Mouse (Mus musculus) CD4-positive helper T cell, adult 2 months (primary cell): ENCODE data around the gene Fbxl2.

Experiments used
- DNase-seq: peaks from one replicate; pipeline ENCODE4 v3.0.0-alpha.2; 2012; ENCODE audit warnings: low read depth, missing footprints, low spot score

The Fbxl2 gene

GRCm38 (mm10) chr9:113974945-113975344 lies 71.0 kb downstream of the Fbxl2 start:
- no peak for DNase-seq

DNA sequence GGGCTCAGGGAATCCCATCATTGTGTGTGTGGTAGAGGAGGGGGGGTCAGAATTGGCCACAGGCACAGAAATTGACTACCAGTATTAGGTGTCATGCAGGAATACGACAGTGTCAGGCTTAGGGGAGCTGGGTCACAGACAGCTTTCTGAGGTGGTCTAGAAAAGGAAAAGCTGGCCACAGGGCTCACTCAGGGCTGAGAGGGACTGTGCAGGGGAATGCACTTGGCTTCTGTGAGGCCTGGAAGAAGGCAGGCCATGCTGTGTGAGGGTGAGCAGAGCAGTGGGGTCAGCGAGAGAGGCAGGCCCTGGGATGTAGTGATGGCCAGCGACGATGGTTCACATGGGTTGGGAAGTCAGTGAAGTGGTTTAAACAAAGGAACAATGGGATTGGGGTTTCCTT lies 72.1 kb downstream of the Fbxl2 start:
- no peak for DNase-seq

DNA sequence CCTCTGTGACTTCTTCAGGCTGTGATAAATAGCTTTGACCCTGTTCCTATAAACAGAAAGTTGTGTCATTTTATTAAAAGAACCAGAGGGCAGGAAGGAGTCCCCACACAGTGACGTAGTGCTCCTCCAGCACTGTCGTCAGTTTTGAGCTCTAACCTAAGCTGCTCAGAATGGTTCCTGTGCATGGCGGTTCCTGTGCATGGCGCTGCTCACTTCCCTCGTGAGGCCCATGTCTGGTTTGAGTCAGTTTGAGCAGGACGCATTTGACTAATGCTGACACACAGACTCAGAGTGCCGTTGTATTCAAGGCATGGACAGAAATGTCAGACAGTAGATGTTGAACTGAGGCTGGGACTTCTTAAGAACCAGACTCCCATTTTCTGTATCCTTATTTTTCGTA lies 74.4 kb downstream of the Fbxl2 start:
- no peak for DNase-seq

DNA sequence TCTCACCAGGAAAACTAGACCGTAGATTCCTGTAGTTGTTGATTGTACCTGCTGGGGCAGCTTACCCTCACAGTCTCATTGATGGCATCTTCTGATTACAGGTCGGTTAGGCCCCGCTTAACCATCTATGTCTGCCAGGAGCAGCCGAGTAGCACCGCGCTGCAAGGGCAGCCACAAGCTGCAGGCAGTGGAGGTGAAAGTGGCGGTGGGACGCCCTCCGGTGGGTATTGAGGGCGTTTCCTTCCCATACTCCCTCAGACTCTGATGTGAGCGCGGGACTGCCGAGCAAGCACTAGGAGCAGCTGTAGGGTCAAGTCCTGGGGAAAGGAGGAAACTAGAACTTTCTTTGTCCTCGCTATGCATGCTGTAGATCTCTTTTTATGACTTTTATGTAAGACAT lies 76.0 kb downstream of the Fbxl2 start:
- DNase-seq, result no peak

DNA sequence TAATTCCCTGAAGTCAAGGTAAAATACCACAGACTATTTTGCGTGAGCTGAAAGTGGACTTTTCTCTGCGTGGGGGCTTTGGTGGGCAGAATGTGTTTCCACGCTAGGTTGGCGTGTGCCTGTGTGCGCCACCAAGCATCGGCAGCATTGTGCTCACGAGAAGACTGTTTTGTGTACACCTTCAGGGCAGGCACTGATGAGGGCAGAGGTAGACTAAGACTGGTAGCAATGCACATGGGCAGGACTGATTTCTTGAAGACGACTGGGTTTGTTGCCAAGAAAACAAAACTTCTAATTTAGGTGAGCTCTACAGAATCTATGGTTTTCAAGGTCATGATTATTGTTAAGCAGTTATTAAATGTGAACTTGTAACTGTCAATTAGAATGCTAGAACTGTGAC lies 76.6 kb downstream of the Fbxl2 start:
- DNase-seq, result no peak

GRCm38 (mm10) chr9:113968967-113969366 lies 77.0 kb downstream of the Fbxl2 start:
- DNase-seq, result no peak

GRCm38 (mm10) chr9:113966838-113967237 lies 79.2 kb downstream of the Fbxl2 start:
- no peak for DNase-seq

DNA sequence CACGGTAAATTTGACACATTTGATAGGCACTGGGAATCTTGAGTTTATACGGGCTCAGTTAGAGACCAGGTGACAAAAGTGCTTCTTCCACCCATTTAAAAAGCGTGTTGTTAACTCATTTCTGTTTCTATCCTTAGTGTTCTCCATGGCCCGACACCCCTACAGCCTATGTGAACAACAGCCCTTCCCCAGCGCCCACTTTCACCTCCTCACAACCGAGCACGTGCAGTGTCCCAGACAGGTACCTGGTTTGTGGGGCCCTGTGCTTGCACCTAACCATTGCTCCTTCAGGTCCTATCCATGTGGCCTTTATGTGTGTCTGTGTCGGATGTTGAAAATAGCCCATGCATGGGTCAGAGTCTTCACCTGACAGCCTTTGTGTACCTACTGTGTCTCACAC lies 81.6 kb downstream of the Fbxl2 start:
- DNase-seq, result no peak

DNA sequence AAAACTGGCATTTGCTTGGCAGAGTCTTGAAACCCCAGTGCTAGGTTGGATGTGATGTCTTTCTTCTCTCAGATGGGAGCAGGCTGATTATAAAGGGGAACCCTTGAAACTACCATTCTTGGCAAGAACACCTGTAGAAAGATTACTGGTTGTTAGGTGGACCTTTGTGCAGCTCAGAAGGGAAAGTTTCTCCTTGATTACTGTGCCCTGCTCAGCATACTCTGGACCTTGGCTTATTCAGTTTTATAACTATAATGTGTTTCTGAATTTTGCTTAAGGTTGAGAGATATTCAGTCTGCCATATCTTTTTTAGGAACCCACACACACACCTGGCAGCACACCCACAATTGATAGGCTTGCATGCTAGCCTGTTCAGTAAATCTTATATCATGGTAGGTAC lies 82.3 kb downstream of the Fbxl2 start:
- no peak for DNase-seq

- no peak for DNase-seq
These were observed 88.2 kb downstream of the Fbxl2 start for GRCm38 (mm10) chr9:113957777-113958176.

GRCm38 (mm10) chr9:113947216-113947615 lies 98.8 kb downstream of the Fbxl2 start:
- DNase-seq, result no peak

- no peak for DNase-seq
These were observed 102.6 kb downstream of the Fbxl2 start for GRCm38 (mm10) chr9:113943372-113943771.

GRCm38 (mm10) chr9:113941103-113941805 lies 104.7 kb downstream of the Fbxl2 start:
- DNase-seq, result no peak

DNA sequence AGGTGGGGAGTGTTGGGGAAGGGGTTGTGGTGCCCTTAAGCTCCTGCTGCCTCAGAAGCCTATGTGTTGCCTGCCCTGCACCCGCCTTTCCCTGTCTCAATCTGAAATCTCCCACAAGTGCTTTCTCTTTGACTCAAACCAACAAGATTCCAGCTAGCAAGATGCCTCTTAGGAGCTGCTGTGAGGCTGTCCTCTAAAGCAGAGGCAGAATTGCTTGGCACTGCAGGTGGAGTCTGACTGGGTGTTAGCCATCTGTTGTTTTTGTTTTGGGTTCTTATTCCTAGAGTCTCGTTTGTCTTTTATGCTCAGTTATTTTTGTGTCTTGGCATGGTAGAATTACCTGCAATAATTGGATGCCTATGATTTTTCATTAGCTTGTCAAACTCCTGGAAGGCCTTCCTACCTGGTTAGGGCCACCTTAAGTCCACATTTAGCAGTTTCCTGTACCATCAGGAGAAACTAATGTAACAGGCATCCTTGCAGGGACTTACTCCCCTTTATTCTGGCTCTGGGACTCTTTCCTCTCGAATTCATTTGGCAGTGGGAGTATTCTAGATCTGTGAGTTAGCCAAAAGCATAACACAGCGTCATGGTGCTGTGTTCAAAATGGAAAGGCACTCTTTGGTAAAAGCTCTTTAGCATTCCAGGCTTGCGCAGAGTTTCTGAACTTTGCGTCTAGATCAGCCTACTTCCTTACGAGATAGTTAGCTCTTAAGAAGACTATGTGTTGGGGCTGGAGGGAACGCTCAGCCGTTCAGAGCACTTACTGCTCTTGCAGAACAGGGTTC lies 106.7 kb downstream of the Fbxl2 start:
- DNase-seq, result no peak

GRCm38 (mm10) chr9:113935638-113936037 lies 110.4 kb downstream of the Fbxl2 start:
- DNase-seq, result no peak

DNA sequence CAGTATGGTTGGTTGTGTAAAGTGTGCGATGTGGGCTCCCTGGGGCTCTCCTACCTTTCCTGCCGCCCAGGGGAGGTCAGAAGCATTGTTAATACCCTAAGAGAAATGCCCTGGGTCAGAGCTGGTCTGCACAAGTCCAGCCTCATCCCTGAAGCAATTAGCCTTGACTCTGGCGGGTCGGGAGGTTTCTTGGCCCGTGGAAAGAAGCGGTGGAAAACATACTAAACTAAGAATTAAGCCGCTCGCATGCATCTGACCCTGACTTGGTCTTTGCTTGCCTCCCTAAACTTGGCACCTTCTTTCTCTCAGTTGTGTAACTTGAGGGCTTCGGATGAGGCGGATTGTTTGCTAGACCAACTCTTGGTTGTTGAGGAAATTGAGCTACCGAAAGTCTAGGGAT lies 113.5 kb downstream of the Fbxl2 start:
- no peak for DNase-seq

- DNase-seq, result no peak
These were observed 113.9 kb downstream of the Fbxl2 start for GRCm38 (mm10) chr9:113932100-113932470.

DNA sequence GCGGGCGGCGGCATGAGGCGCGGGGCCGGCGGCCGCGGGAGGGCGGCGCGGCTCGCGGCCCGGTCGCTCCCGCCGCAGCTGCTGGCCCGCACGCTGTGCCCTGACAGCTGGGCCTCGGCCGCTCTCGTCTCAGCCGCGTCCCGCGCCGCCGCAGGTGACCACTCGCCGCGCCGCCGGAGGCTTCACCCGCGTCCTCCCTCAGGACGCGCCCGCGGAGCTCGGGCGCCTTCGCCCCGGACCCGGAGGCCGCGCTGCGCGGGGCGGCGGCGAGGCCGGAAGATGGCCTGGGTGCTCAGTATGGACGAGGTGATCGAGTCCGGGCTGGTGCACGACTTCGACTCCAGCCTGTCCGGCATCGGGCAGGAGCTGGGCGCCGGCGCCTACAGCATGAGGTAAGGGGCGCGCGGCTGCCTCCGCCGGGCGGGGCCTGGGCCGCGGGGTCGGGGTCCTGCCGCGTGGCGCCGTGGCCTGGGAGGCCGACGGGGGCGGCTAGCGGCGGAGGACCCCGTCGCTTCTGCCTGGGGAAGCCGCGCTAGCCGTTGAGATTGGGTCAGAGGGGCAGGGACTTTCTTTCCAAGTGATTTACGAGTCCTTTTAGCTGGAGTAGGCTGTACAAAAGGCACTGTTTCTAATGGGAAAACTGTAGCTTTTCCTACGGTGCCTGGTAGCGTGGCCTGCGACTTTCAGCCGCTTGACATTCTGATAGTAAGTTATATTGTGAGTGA lies 114.5 kb downstream of the Fbxl2 start:
- DNase-seq, result peak; percentile 53

GRCm38 (mm10) chr9:113930534-113931374 lies 115.2 kb downstream of the Fbxl2 start, which contains the start of gene Ubp1:
TSS of gene Ubp1 (plus strand) at chr9:113930934.
- DNase-seq, result peak; percentile 98

GRCm38 (mm10) chr9:113929676-113930075 lies 116.3 kb downstream of the Fbxl2 start:
- no peak for DNase-seq

DNA sequence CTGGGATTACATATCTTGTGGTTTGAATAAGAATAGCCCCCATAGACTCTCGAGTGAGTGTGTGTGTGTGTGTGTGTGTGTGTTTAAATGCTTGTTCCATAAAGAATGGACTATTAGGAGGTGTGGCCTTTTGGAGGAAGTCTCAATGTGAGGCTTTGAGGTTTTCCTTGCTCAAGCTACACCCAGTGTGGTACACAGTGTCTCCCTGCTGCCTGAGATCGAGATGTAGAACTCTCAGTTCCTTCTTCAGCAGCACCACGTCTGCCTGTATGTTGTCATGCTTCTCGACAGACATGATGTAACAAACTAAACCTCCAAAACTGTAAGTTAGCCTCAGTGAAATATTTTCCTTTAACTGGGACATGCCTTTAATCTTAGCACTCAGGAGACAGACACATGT lies 117.4 kb downstream of the Fbxl2 start:
- DNase-seq, result no peak

DNA sequence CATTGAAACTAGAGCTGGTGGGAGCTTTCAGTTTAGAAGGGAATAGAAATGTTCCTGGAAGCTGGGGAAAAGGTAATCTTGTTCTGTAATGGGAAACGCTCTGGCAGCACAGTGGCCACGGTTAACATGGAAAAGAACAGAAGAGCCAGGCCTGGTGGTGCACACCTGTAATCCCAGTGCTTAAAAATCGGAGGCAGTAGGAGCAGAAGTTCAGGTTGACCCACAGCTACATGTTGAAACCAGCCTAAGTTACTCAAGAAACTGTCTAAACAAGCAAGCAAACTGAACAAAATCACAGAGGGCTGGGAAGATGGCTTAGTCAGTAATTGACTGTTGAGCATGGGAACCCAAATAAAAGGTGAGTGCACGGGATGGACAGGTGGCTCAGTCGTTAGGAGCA lies 121.1 kb downstream of the Fbxl2 start:
- no peak for DNase-seq
